Mouse (Mus musculus) layer of hippocampus, postnatal 25 days (tissue): ENCODE results near the gene Fbxl15. TPM values are rescaled to one million over a fixed set of nuclear protein-coding genes. Genes with fewer than 3 reads are reported as not detected.

Experiments used
- DNase-seq, 2 experiments: peaks; one replicate each; pipeline ENCODE4 v3.0.0; 2022; ENCODE audit warnings: mixed read lengths in 2 of 2, low spot score in 1 of 2; ENCODE audit errors: extremely low spot score in 1 of 2
- total RNA-seq, 2 experiments: library from RNA; stranded (reverse); gene quantifications; 2 replicates each; pipeline ENCODE4 v1.2.3; 2021

Gene Fbxl15
- total RNA-seq, 2 experiments from 2014 or later, result 29.0 to 32.8 TPM

DNA sequence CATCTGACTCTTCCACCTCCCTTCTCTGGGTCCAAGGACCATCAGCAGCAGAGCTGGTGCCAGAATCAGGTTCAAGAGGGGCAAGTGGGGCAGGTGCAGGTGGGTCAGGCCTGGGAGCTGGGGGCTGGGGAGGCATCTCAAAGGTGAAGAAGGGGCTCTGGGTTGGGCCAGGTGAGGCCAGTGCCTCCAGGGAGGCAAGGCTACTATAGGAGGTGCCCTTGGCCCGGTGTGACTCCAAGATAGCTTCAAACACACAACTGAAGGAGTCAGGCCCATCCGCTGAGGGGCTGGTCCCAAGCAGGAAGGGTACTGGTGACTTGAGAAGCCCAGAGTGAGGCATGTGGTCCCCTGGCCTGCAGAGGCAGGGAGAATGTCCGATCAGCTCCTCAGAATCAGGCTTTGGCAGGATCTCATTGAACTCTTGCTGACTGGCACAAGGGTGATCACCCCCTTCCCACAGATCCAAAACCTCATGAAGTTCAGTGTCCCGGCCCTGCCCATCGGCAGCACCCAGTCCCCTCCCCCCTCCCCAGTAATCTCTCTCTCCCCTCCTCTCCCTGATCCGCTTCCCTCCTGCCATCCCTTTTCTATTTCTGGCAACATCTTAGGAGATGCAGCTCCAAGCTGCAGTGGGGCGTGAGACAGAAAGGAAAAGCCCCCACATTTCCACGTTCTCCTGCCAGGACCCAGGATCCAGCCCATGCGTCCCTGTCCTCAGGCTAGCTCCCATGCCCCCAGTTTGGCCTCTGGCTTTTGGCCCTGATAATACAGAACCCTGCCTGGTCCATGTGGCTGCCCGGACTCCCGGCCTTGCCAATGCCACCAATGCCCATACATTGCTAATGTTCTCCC is 5.6 kb upstream of the Fbxl15 start:
- DNase-seq, result no peak

- no peak for DNase-seq
These were observed 4.9 kb upstream of the Fbxl15 start for GRCm38 (mm10) chr19:46322996-46323572.

DNA sequence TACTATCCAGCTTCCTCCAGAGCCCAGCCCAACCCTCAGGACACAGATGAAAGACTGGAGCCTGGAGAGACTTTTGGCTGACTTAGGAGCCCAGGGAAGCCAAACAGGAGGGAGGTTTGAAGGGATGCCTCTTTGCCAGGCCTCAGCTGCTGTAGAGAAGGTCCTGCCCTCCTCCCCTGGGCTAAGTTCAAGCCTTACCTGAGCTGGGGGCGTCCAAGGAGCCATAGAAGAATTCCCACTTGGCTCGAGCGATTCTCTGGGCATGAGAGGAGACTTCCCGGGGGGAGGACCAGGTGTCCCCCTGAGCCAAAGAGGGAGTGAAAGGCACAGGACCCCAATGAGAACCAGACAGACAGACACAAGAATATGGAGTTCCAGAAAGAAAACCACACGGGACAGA is 4.3 kb upstream of the Fbxl15 start:
- no peak for DNase-seq

- no peak for DNase-seq
These were observed 3.6 kb upstream of the Fbxl15 start for GRCm38 (mm10) chr19:46324366-46324765.

- no peak for DNase-seq
These were observed 3.1 kb upstream of the Fbxl15 start for GRCm38 (mm10) chr19:46324918-46325317.

GRCm38 (mm10) chr19:46326019-46326755 is 1.8 kb upstream of the Fbxl15 start:
- no peak for DNase-seq

DNA sequence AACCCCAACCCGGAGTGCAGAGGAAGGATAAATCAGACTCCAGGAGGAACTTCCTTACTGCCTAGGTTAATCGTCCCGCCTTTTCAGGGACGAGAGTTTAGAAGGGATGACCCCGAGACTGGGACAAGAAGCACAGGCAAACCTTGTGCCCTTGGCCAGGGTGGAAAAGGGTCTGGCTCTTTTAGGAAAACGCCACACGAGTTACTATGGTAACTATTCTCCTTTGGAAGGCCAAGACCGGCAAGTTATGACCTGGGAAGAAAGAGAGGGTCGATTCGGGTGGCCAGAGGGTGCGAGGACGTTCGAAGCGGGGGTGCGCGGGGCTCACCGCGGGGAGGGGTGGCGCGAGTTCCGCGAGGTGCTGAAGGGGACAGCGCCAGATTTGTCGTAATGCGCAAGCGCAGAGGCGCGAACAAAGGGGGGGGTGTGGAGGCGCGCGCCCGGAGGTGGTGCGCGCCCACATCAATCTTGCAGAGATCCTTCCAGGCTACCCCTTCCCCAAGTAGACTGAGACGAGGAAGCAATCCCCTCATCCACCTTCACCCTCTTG is 1.2 kb upstream of the Fbxl15 start, which contains the start of gene Psd:
TSS of gene Psd (minus strand) at position 401 of the 550 bp plus-strand sequence.
- peak in 1 of 2 experiments; percentile 64 for DNase-seq

- no peak for DNase-seq
These were observed 386 bp upstream of the Fbxl15 start for GRCm38 (mm10) chr19:46327531-46328064.

- no peak for DNase-seq
These were observed 1.2 kb downstream of the Fbxl15 start for GRCm38 (mm10) chr19:46329031-46329641.

- DNase-seq, result peak; percentile 72 to 75
These were observed 2.0 kb downstream of the Fbxl15 start for GRCm38 (mm10) chr19:46329951-46330350.

DNA sequence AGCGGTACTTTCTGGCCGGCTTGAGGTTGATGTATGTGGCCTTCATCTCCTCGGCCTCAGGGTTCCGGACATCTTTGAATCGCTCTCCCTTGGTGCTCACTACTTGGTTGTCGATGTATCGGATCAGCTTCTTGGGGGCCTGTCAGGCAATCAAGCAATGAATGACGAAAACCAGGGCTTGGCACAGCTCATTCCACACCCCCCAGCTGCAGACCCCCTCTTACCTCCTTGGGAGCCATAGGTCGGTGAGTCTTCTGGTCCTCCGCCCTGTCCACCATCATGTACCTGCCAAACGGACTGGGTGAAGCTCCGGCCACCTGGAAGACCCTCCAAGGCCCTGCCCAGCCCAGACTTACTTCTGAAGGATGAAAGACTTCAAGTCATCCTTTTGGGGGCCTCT is 2.7 kb downstream of the Fbxl15 start:
- no peak for DNase-seq

DNA sequence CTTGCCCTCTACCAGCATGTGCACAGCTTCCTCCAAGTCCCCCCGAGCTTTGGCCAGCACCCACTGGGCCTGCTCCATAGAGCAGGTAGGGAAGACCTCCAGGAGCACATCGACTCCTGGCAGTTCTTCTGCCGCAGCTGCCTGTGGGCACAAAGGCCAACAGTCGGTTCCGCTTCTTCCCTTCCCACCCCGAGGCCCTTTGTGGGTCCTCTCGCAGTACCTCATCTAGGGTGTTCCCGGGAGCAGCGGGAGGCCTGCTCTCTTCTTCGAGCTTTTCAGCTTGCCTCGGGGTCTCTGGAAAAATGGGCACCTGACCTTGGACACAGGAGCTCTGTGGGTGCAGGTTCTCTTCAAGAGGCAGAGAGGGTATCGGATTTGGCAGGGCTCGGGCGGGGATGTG is 3.3 kb downstream of the Fbxl15 start:
- no peak for DNase-seq

- DNase-seq, result no peak
These were observed 4.0 kb downstream of the Fbxl15 start for GRCm38 (mm10) chr19:46331936-46332335.

DNA sequence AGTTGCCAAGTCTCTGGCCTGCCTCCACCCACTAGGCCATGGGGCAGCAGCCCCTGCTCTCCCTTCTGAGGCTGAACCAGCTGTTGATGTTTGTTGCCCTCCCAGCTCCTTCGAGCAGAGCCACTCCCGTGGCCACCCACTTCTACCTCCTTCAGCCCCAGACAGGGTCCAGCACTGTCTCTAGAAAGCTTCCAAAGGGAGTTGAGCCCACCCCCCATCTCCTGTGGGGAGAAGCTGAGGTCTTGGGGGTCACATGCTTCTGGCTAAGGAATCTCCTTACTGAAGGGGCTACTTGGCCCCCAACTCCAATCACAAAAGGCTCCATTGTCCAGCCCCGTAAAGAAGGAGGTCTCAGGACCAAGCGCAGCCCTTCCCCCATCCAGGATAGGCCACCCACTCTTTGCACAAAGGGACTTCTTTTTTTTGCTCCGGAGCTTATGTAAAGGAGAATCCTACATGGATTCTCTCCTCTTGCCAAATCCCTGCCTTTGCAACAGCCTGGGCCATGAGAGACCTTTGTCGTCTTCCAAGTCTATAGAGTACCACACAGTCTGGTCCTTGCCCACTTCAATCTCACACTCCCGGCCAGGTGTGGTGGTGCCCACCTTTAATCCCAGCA is 4.8 kb downstream of the Fbxl15 start:
- DNase-seq, result no peak

- no peak for DNase-seq
These were observed 5.9 kb downstream of the Fbxl15 start for GRCm38 (mm10) chr19:46333906-46334305.

DNA sequence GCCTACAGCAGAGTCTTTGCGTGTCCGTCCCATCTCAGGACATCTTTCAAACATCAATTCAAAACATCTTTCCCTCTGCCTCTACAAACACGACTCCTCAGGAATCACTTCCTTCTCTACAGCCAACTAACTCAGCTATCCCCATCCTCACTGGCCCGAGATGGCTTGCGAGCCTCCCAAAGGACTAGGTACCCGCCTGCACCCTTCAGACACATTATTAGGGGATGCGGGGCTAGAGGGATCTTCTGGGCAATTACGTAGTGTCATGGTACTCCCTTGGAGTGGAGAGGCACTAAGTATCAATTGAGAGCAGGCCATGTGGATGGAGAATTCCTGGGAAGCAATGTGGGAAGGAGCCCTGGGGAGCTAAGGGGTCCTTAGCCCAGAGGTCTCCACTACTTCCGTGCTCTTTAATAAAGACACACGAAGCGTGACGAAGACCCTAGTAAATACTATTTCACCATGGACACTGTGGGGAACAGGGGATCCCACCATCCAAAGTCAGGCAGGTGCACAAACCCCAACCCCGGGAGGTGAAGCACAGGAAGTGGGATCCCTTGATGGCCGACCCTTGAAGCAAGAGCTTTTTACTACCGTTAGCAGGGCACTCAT is 9.8 kb downstream of the Fbxl15 start:
- DNase-seq, result no peak

DNA sequence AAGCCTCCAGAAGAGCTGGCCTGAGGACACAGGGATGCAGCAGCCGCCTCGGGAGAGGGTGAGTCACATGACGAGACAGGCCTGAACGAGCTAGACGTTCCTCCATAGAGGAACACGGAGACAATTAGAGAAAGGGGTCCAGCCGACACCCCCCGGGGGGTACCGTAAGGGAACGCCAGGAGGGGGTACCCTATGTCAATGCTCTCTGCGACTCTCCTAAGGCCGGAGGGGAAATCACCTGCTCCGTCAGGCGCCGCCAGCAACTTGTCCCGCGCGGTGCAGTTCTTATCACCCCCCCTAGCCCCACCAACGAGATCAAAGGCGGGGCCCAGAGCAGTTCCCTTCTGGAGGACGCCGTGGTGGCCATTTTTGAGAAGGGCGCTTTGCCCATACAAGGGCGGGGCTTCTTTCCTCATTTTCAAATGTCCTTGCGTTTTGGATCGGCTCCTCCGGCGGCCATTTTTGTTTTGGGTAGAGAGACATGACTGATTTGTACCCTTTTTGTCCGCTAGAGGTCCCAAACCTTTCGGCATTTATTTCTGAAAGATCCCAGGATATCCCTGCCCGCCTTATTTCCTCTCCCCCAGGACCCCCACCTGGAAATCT is 10.4 kb downstream of the Fbxl15 start, which contains the start of gene Cuedc2:
TSS of gene Cuedc2 (minus strand) at position 372 of the 606 bp plus-strand sequence.
- peak; percentile 97 to 98 for DNase-seq

DNA sequence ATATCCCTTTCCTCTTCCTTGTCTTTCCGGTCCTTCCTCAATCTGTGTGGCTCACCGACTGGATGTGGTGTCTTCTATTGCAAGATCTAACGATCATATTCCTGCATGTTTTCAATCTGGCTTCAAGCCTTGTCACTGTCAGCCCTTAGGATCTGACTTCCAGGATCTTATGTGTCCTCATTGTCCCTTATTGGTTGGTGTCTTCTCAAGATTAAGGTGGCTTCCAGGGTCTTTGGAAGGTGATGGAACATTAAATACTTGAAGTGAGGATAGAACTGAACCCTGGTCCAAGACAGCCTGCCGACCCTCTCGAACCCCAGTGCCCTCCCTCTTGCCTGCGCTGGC is 10.9 kb downstream of the Fbxl15 start:
- no peak for DNase-seq
